Mouse (Mus musculus): ENCODE data around the gene Nav1. TPM values are rescaled to one million over a fixed set of nuclear protein-coding genes. Genes with fewer than 3 reads are reported as not detected.

Gene Nav1
- polyA plus RNA-seq, 1 experiment from 2014 or later = 48.8 TPM

- Histone ChIP-seq H3K9ac (ENCODE audit: low read depth, low read length) (no peak overlapping the region), H3K4me2 (ENCODE audit: low read length) (no peak overlapping the region; the same call in 1 of the 2 replicates), H3K4me3 (ENCODE audit: low read length) (no peak overlapping the region), H3K4me1 (ENCODE audit: control insufficient read depth, insufficient read depth, low read depth, low read length) (peaks cover 5% of the 10 kb centered on the region), H3K9me3 (ENCODE audit: control insufficient read depth, low read length) (no peaks in the 10 kb centered on the region), H3K27me3 (replicated peaks; ENCODE audit: control insufficient read depth, insufficient read depth, low read length) (no peaks in the 10 kb centered on the region), H3K36me3 (ENCODE audit: control insufficient read depth, insufficient read depth, low read length) (no peaks in the 10 kb centered on the region), H3K27ac (ENCODE audit: low read depth, low read length) (no peak overlapping the region)
- ATAC-seq = peak; percentile 62; the same call in 1 of the 2 replicates
- 54% methylated on average over 5 of the region's 5 CpGs for WGBS
Measured at GRCm38 (mm10) chr1:135624646-135625045, 17.6 kb upstream of the Nav1 start.

- Histone ChIP-seq H3K27ac (ENCODE audit: low read depth, low read length) (no peak overlapping the region), H3K4me3 (ENCODE audit: low read length) (no peak overlapping the region), H3K4me1 (ENCODE audit: control insufficient read depth, insufficient read depth, low read depth, low read length) (peaks cover 11% of the 10 kb centered on the region), H3K9ac (ENCODE audit: low read depth, low read length) (no peak overlapping the region), H3K4me2 (ENCODE audit: low read length) (no peak overlapping the region), H3K36me3 (ENCODE audit: control insufficient read depth, insufficient read depth, low read length) (no peaks in the 10 kb centered on the region), H3K27me3 (replicated peaks; ENCODE audit: control insufficient read depth, insufficient read depth, low read length) (no peaks in the 10 kb centered on the region), H3K9me3 (ENCODE audit: control insufficient read depth, low read length) (no peaks in the 10 kb centered on the region)
- 90% methylated on average over 5 of the region's 5 CpGs for WGBS
- ATAC-seq = no peak
Measured at GRCm38 (mm10) chr1:135623136-135623535, 16.0 kb upstream of the Nav1 start.

- Histone ChIP-seq H3K36me3 (ENCODE audit: control insufficient read depth, insufficient read depth, low read length) (no peaks in the 10 kb centered on the region), H3K4me3 (ENCODE audit: low read length) (no peak overlapping the region), H3K9me3 (ENCODE audit: control insufficient read depth, low read length) (no peaks in the 10 kb centered on the region), H3K4me1 (ENCODE audit: control insufficient read depth, insufficient read depth, low read depth, low read length) (peaks cover 9% of the 10 kb centered on the region), H3K27ac (ENCODE audit: low read depth, low read length) (no peak overlapping the region), H3K9ac (ENCODE audit: low read depth, low read length) (no peak overlapping the region), H3K4me2 (ENCODE audit: low read length) (no peak overlapping the region), H3K27me3 (replicated peaks; ENCODE audit: control insufficient read depth, insufficient read depth, low read length) (no peaks in the 10 kb centered on the region)
- no peak for ATAC-seq
- WGBS = 51% methylated on average over 3 of the region's 3 CpGs
Measured at GRCm38 (mm10) chr1:135621307-135621706, 14.2 kb upstream of the Nav1 start.

DNA sequence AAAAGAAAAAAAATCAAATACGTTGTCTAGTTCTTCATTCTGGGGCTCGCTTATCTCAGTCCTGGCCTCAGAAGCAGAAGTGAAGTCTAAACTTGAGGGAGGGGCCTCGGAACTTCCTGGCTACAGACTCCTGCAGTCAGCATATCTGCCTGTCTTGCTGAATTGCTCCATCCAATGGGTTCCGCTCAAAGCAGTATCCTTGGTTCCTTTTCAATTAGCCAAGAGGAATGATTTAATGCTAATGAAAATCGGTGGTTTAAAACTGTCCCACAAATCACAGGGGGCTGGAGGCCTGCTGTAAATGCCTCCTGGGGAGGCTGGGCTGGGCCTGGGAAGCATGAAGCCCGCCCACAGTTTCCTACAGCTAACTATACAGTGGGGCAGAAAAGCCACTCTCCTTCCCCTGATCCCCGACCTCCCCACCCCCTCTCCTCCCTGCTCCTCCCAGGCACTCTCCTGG is 12.9 kb upstream of the Nav1 start:
- 15% methylated on average over 7 of the region's 7 CpGs for WGBS
- H3K9me3 ChIP-seq (ENCODE audit: control insufficient read depth, low read length) = no peaks in the 10 kb centered on the region
- H3K27ac ChIP-seq (ENCODE audit: low read depth, low read length) = no peak overlapping the region
- no peaks in the 10 kb centered on the region for H3K27me3 ChIP-seq (replicated peaks; ENCODE audit: control insufficient read depth, insufficient read depth, low read length)
- no peak overlapping the region for H3K4me3 ChIP-seq (ENCODE audit: low read length)
- no peaks in the 10 kb centered on the region for H3K36me3 ChIP-seq (ENCODE audit: control insufficient read depth, insufficient read depth, low read length)
- H3K4me1 ChIP-seq (ENCODE audit: control insufficient read depth, insufficient read depth, low read depth, low read length) = peaks cover 17% of the 10 kb centered on the region
- H3K4me2 ChIP-seq (ENCODE audit: low read length) = no peak overlapping the region
- 0 out of 2 replicates have a peak, but pooled peaks have one; percentile 18 for ATAC-seq
- H3K9ac ChIP-seq (ENCODE audit: low read depth, low read length) = no peak overlapping the region

DNA sequence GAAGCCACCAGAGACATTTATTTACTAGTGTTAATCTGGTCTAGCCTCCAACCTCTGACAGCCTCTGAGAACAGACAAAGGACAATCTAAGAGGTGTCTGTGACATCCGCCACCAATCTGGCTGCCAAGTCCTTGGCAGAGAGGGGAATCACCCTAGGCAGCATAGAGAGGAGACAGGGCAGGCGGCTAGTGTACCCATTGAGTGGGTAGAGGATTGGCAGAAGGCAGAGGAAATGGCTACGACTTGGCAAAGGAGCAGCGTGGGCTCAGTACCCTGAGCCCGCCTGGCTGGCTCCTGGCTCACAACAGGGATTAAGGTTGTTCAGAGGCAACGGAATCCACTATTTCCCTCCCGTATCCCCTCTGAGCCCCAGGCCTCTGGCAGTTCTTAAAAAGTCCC is 12.0 kb upstream of the Nav1 start:
- 41% methylated on average over 7 of the region's 7 CpGs for WGBS
- Histone ChIP-seq H3K4me3 (ENCODE audit: low read length) (no peak overlapping the region), H3K27me3 (replicated peaks; ENCODE audit: control insufficient read depth, insufficient read depth, low read length) (no peaks in the 10 kb centered on the region), H3K9ac (ENCODE audit: low read depth, low read length) (no peak overlapping the region), H3K36me3 (ENCODE audit: control insufficient read depth, insufficient read depth, low read length) (no peaks in the 10 kb centered on the region), H3K4me1 (ENCODE audit: control insufficient read depth, insufficient read depth, low read depth, low read length) (peaks cover 17% of the 10 kb centered on the region), H3K9me3 (ENCODE audit: control insufficient read depth, low read length) (no peaks in the 10 kb centered on the region), H3K4me2 (ENCODE audit: low read length) (no peak overlapping the region), H3K27ac (ENCODE audit: low read depth, low read length) (peak overlapping the region; percentile 13; the same call in 1 of the 2 replicates)
- peak; percentile 72 for ATAC-seq

GRCm38 (mm10) chr1:135617344-135617743 is 10.2 kb upstream of the Nav1 start:
- Histone ChIP-seq H3K27ac (ENCODE audit: low read depth, low read length) (no peak overlapping the region), H3K36me3 (ENCODE audit: control insufficient read depth, insufficient read depth, low read length) (no peaks in the 10 kb centered on the region), H3K4me3 (ENCODE audit: low read length) (no peak overlapping the region), H3K27me3 (replicated peaks; ENCODE audit: control insufficient read depth, insufficient read depth, low read length) (no peaks in the 10 kb centered on the region), H3K4me1 (ENCODE audit: control insufficient read depth, insufficient read depth, low read depth, low read length) (peaks cover 17% of the 10 kb centered on the region), H3K9ac (ENCODE audit: low read depth, low read length) (no peak overlapping the region), H3K4me2 (ENCODE audit: low read length) (no peak overlapping the region), H3K9me3 (ENCODE audit: control insufficient read depth, low read length) (no peaks in the 10 kb centered on the region)
- 85% methylated on average over 3 of the region's 3 CpGs for WGBS
- no peak for ATAC-seq

DNA sequence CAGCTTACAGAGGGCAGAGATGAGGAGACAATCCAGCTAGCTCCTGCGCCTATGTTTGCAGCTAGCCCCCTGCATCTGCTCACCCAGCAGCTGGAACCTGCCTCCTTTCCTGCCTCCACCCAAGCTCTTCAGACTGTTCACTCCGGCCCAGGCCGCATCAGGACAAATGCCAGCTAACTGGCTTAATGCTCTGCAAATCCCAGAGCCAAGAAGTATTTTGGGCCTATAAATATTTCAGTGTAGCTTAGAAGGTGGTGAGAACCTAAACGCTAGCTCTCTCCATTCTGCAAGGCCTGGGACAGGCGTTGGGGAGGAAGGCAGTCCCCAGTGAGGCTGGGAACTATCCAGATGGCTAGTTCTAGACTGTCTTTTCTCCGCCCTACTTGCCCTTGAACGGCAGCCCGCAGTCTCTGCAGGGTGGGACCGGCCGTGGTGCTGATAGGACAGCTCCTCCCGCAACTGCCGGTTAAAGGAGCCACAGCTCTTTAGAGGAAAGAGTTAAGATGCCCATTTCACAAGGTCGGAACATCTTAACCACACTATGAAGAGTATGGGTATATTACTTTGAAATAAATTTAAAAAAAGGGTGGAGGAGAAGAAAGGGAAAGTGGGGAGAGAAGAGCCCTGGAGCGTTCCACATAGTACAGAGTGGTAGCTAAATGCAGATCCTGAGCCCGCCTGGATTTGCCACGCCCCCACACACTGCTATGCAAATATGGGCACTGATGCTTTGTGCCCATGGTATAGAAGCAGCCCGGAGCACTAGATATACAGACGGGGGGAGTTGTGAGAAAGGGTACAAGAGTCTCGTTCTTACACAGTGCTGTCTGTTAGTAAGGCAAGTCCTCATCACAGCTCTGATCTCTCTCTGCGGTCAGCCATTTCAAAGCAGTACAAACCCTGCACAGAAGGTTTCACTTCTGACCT is 8.9 kb upstream of the Nav1 start:
- no peaks in the 10 kb centered on the region for H3K36me3 ChIP-seq (ENCODE audit: control insufficient read depth, insufficient read depth, low read length)
- H3K9me3 ChIP-seq (ENCODE audit: control insufficient read depth, low read length) = no peaks in the 10 kb centered on the region
- H3K27me3 ChIP-seq (replicated peaks; ENCODE audit: control insufficient read depth, insufficient read depth, low read length) = no peaks in the 10 kb centered on the region
- 11% methylated on average over 20 of the region's 20 CpGs for WGBS
- ATAC-seq = peak; percentile 69
- H3K27ac ChIP-seq (ENCODE audit: low read depth, low read length) = peak overlapping the region; percentile 18; the same call in 1 of the 2 replicates
- peaks cover 17% of the 10 kb centered on the region for H3K4me1 ChIP-seq (ENCODE audit: control insufficient read depth, insufficient read depth, low read depth, low read length)
- no peak overlapping the region for H3K4me3 ChIP-seq (ENCODE audit: low read length)
- H3K9ac ChIP-seq (ENCODE audit: low read depth, low read length) = no peak overlapping the region
- H3K4me2 ChIP-seq (ENCODE audit: low read length) = peak overlapping the region; percentile 20

DNA sequence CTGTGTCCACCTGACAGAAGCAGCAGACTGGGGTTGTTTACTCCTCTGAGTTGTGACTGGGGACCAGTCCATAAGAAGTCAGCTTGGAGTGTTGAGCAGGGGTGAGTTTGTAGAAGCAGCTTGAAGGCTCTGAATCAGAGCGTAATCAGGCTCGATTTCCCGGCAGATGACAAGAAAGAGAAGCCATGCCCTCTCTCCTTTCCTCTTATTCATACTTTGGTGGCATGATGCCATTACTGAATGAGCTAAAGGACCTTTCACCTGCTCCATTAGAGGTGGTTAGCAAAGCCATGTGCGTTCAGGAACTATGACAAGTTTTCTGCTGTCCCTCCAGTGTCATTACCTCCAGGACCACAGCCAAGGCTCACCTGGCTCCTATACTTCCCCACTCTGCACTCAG is 2.5 kb upstream of the Nav1 start:
- no peaks in the 10 kb centered on the region; the same call in 1 of the 2 replicates for H3K4me1 ChIP-seq (ENCODE audit: control insufficient read depth, insufficient read depth, low read depth, low read length)
- no peak overlapping the region for H3K4me3 ChIP-seq (ENCODE audit: low read length)
- 76% methylated on average over 4 of the region's 4 CpGs for WGBS
- no peak overlapping the region for H3K4me2 ChIP-seq (ENCODE audit: low read length)
- H3K36me3 ChIP-seq (ENCODE audit: control insufficient read depth, insufficient read depth, low read length) = no peaks in the 10 kb centered on the region
- H3K9ac ChIP-seq (ENCODE audit: low read depth, low read length) = no peak overlapping the region
- ATAC-seq = no peak
- H3K27ac ChIP-seq (ENCODE audit: low read depth, low read length) = no peak overlapping the region
- H3K27me3 ChIP-seq (replicated peaks; ENCODE audit: control insufficient read depth, insufficient read depth, low read length) = no peaks in the 10 kb centered on the region
- H3K9me3 ChIP-seq (ENCODE audit: control insufficient read depth, low read length) = no peaks in the 10 kb centered on the region

DNA sequence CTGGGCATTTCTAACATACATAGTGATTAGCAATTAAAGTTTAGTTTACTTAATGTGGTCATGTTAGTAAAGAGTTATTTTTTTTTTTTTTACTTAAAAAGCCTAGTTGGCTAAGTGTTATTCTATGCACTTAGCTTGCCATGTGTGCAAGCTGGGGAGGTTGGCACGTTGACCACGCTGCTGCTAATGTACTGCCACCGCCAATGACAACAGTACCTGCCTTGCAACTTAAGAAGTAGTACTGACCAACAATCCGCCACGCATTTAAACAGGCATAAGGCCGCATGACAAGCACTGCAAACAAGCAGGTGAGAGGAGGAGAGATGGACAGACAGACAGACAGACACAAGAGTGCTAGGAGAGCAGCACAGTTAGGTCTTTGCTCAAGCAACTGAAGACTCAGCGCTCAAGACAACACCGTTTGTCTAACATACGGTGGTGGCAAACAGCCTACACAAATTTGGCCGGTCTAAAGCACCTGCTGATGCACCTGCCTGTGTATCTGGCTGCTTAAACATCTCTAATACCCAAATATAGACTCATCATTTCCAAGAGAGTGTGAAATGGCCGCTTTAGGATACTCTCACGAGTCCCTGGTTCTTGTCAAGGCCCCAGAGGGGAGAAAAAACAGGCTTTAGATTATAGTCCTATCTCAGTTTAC is 610 bp downstream of the Nav1 start:
- Histone ChIP-seq H3K9me3 (ENCODE audit: control insufficient read depth, low read length) (no peaks in the 10 kb centered on the region), H3K27ac (ENCODE audit: low read depth, low read length) (no peak overlapping the region), H3K36me3 (ENCODE audit: control insufficient read depth, insufficient read depth, low read length) (no peaks in the 10 kb centered on the region)

More for the DNA sequence above, 610 bp downstream of the Nav1 start:
- peaks cover 9% of the 10 kb centered on the region; the same call in 1 of the 2 replicates for H3K4me1 ChIP-seq (ENCODE audit: control insufficient read depth, insufficient read depth, low read depth, low read length)
- H3K4me3 ChIP-seq (ENCODE audit: low read length) = no peak overlapping the region
- 83% methylated on average over 12 of the region's 12 CpGs for WGBS
- H3K9ac ChIP-seq (ENCODE audit: low read depth, low read length) = no peak overlapping the region
- no peaks in the 10 kb centered on the region for H3K27me3 ChIP-seq (replicated peaks; ENCODE audit: control insufficient read depth, insufficient read depth, low read length)
- no peak overlapping the region for H3K4me2 ChIP-seq (ENCODE audit: low read length)
- no peak for ATAC-seq
